Mouse (Mus musculus) ES-E14 (cell line): ENCODE results near the gene Olfr769. TPM values are rescaled to one million over a fixed set of nuclear protein-coding genes. Genes with fewer than 3 reads are reported as not detected.

Source experiments
- DNase-seq: peaks from one replicate; pipeline ENCODE4 v3.0.0-alpha.2; 2013; ENCODE audit warnings: low read depth, low spot score
- H3K27ac ChIP-seq: 2 replicates; pipeline ENCODE4 v1.5.1; 2012; ENCODE audit warnings: low read depth, mild to moderate bottlenecking, low read length, moderate library complexity, mixed read lengths; ENCODE audit not compliant: poor library complexity, insufficient read depth, severe bottlenecking
- H3K36me3 ChIP-seq: 2 replicates; pipeline ENCODE4 v1.6.1; 2012; ENCODE audit warnings: mild to moderate bottlenecking, low read length, moderate library complexity, mixed read lengths; ENCODE audit not compliant: control insufficient read depth, poor library complexity, insufficient read depth, severe bottlenecking
- H3K4me1 ChIP-seq, 2 experiments: fragments of 150-350 bp in 1 of 2; sonication (generic) in 1 of 2; 2 replicates each; pipeline ENCODE4 v1.6.1; 2012; ENCODE audit warnings: low read length in 2 of 2, mild to moderate bottlenecking in 1 of 2, mixed read lengths in 1 of 2; ENCODE audit not compliant: control insufficient read depth in 2 of 2, insufficient read depth in 2 of 2, poor library complexity in 1 of 2
- H3K4me3 ChIP-seq, 2 experiments: fragments of 150-350 bp in 1 of 2; sonication (generic) in 1 of 2; 2 replicates each; pipeline ENCODE4 v1.5.1; 2012; ENCODE audit warnings: low read length in 2 of 2, low read depth in 1 of 2, mild to moderate bottlenecking in 1 of 2, mixed read lengths in 1 of 2; ENCODE audit not compliant: insufficient read depth in 1 of 2, poor library complexity in 1 of 2, severe bottlenecking in 1 of 2
- H3K9ac ChIP-seq: 2 replicates; pipeline ENCODE4 v1.6.1; 2012; ENCODE audit warnings: low read depth, mild to moderate bottlenecking, low read length, mixed read lengths; ENCODE audit not compliant: poor library complexity, insufficient read depth, severe bottlenecking
- H3K9me3 ChIP-seq: fragments of 150-350 bp; sonication (generic); 2 replicates; pipeline ENCODE4 v1.6.1; 2012; ENCODE audit warnings: low read depth, mild to moderate bottlenecking, low read length; ENCODE audit not compliant: control insufficient read depth, insufficient read depth
- CHD2 ChIP-seq: IDR thresholded peaks from 2 replicates; pipeline ENCODE4 v1.6.1; 2014; ENCODE audit warnings: mild to moderate bottlenecking, low read depth, low read length, inconsistent platforms
- HCFC1 ChIP-seq: IDR thresholded peaks from 2 replicates; pipeline ENCODE4 v1.6.1; 2012; ENCODE audit warnings: low read length, inconsistent platforms, borderline replicate concordance; ENCODE audit not compliant: insufficient read depth
- MAFK ChIP-seq: IDR thresholded peaks from 2 replicates; pipeline ENCODE4 v1.6.1; 2014; ENCODE audit warnings: mild to moderate bottlenecking, low read depth, low read length, inconsistent platforms; ENCODE audit not compliant: insufficient read depth
- ZC3H11A ChIP-seq: IDR thresholded peaks from 2 replicates; pipeline ENCODE4 v1.6.1; 2012; ENCODE audit warnings: low read depth, mild to moderate bottlenecking, inconsistent platforms, low read length, borderline replicate concordance
- ZNF384 ChIP-seq: IDR thresholded peaks from 2 replicates; pipeline ENCODE4 v1.6.1; 2012; ENCODE audit warnings: low read depth, low read length, inconsistent platforms
- in situ Hi-C, 2 experiments: fragments of 600-800 bp; cut with MboI; formaldehyde crosslinking; loops; one replicate each; pipeline ENCODE4 v1.15.1; 2025; ENCODE audit warnings: low sequenced_read_pairs in 2 of 2, inconsistent platforms in 1 of 2; ENCODE audit not compliant: unreplicated experiment in 2 of 2
- total RNA-seq: library from RNA; depleted of rRNA; stranded (reverse); fragments of 300-350 nt; gene quantifications from 2 replicates; pipeline ENCODE4 v1.2.3, GENCODE M21; 2012; rRNA removed

Olfr769 gene
- not detected in 2 replicates for total RNA-seq

DNA sequence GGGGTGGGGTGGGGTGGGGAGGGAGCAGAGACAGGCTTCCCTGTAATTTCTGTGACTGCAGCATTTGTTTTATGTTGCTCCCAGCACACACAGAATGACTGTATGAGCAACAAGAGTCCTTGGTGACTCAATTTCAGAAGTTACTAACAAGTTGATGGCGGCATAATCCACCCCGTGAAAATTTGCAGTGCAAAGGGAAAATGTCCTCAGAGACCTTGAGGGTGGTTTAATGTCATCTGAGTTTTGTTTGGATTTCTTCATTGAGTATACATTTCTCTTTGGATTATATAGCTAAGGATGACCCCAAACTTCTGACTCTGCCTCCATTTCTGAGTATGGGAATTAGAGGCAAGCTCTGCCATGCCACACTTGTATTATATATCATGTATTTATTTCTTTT is at the start of gene Olfr769:
Olfr769 (minus strand) TSS at position 101 of the 400 bp plus-strand sequence.
- no peak within 1 kb of the TSS for H3K9ac ChIP-seq
- no peak for TF ChIP-seq ZC3H11A
- no peak for TF ChIP-seq CHD2
- TF ChIP-seq ZNF384 = no peak
- no peak for TF ChIP-seq MAFK
- no peak for TF ChIP-seq HCFC1
- no peaks in the 10 kb centered on the region for H3K36me3 ChIP-seq
- H3K9me3 ChIP-seq = no peaks in the 10 kb centered on the region
- DNase-seq = no peak
- H3K4me1 ChIP-seq = no peaks in the 10 kb centered on the region
- in situ Hi-C loops = no loop called here
- no peak within 1 kb of the TSS for H3K4me3 ChIP-seq
- no peak within 1 kb of the TSS for H3K27ac ChIP-seq

DNA sequence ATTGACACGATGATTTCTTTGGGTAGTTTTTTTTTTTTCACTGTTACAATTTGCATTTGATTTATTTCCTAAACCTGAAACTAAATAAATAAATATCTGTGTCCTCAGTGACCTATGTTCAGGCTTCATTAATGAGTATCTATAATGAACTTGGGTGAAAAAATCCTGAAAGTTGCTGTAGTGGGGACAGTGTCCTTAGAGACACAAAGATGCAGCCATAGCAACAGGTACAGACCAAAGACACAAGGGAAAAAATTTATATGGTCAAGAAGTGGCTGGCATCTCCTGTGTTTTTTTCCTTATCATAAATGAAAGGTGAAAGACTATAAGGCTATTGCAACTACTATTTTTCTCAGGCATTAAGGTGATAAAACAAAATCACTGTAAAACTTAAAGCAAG is 47.0 kb upstream of the Olfr769 start, which contains the start of gene Olfr771:
Olfr771 (minus strand) TSS at position 101 of the 400 bp plus-strand sequence.
- DNase-seq = no peak
- in situ Hi-C loops = no loop called here
- Histone ChIP-seq H3K4me3 (no peak within 1 kb of the TSS), H3K9me3 (no peaks in the 10 kb centered on the region), H3K36me3 (no peaks in the 10 kb centered on the region), H3K4me1 (no peaks in the 10 kb centered on the region), H3K9ac (no peak within 1 kb of the TSS), H3K27ac (no peak within 1 kb of the TSS)
- no peak for TF ChIP-seq ZNF384
- TF ChIP-seq MAFK = no peak
- TF ChIP-seq ZC3H11A = no peak
- TF ChIP-seq CHD2 = no peak
- TF ChIP-seq HCFC1 = no peak

DNA sequence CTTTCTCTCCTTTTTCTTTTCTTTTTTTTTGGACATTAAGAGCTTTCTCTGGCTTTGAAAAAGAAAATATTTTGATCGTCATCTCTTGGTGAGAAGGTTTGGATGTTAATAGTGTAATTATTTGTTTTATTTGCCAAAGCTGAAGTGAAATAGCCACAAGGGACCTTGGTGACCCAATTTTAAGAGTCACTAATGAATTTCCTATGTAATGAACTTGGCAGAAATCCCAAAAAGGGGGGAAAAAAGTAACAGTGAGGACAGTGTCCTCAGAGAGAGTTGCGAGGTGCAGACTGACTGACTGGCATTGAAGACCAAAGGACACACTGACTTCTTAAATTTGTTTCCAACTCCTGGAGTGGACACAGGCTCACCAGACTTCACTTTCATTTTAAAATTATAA is 21.2 kb upstream of the Olfr769 start, which contains the start of gene Olfr770:
Olfr770 (minus strand) TSS at position 101 of the 400 bp plus-strand sequence.
- H3K4me1 ChIP-seq = no peaks in the 10 kb centered on the region
- in situ Hi-C loops = no loop called here
- no peak for DNase-seq
- H3K9ac ChIP-seq = no peak within 1 kb of the TSS
- TF ChIP-seq HCFC1 = no peak
- no peak for TF ChIP-seq MAFK
- no peak within 1 kb of the TSS for H3K27ac ChIP-seq
- no peaks in the 10 kb centered on the region for H3K9me3 ChIP-seq
- no peaks in the 10 kb centered on the region for H3K36me3 ChIP-seq
- H3K4me3 ChIP-seq = no peak within 1 kb of the TSS

DNA sequence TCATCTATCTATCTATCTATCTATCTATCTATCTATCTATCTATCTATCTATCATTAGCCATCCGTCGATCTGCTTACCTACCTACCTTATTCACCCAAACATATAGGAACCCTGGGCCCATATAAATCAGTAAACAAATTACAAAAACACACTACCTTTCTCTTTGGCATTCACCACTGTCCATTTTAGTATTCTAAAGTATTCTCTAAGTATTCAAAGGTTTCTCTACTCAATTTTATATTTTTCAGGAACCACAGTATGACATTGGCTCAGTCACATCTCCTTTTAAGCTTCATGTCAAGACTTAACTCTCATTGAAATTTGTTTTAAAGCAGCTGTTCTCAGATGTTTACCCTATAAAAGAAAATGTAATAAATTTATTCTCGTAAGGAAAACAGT is 2.5 kb downstream of the Olfr769 start:
- no peak for TF ChIP-seq CHD2
- TF ChIP-seq ZC3H11A = no peak
- TF ChIP-seq ZNF384 = no peak
- TF ChIP-seq HCFC1 = no peak
- no peak for TF ChIP-seq MAFK
- Histone ChIP-seq H3K9me3 (no peaks in the 10 kb centered on the region), H3K36me3 (no peaks in the 10 kb centered on the region), H3K27ac (no peak overlapping the region), H3K4me3 (no peak overlapping the region), H3K9ac (no peak overlapping the region), H3K4me1 (no peaks in the 10 kb centered on the region)
- in situ Hi-C loops = no loop called here
- DNase-seq = no peak

DNA sequence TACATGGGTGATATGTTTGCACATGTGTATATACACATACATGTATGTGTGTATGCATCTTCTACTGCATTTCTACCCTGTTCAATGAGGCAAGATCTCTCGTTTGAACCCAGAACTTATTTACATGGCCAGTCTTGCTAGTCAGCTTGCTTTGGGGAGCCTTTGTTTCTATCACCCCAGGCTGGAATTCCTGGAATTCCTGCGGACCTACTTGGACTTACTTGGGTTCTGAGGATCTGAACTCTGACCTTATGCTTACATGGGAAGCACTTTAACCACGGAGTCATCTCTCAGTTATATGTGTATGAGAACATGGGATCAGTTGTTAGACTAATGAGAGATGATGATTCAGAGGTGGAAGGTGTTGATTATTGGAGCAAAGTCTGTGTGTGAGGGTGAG is 16.4 kb downstream of the Olfr769 start:
- Histone ChIP-seq H3K9ac (no peak overlapping the region), H3K4me3 (no peak overlapping the region), H3K27ac (no peak overlapping the region), H3K4me1 (no peaks in the 10 kb centered on the region), H3K9me3 (no peaks in the 10 kb centered on the region), H3K36me3 (no peaks in the 10 kb centered on the region)
- no peak for TF ChIP-seq CHD2
- TF ChIP-seq MAFK = no peak
- TF ChIP-seq ZNF384 = no peak
- no peak for TF ChIP-seq HCFC1
- in situ Hi-C loops = no loop called here
- DNase-seq = peak; percentile 4
